ENCODE assay signal across 15 mouse cellular contexts in the genomic region with DNA sequence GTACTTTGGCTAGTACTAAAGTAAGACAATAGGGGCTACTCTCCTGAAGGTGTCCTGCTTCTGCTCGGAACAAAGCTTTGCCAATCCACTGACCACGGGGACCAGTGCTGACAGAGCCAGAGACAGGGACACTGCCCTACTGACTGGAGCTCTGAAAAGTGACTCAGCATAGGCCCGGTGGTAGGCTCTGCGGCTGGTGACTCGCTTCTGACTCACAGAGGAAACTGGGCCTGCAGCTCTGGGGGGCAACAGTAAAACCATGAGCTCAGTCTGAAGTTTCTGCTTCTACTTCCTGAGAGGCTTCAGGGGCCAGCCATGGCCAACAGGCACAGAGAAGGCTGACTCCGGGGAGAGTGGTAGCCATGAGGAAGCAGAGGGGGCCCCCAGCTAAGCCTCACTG. TPM values are rescaled to one million over a fixed set of nuclear protein-coding genes. Genes with fewer than 3 reads are reported as not detected.
DNase-seq lines count a peak whose midpoint lies in the region; ATAC-seq and TF ChIP-seq lines count a peak whose summit lies in the region.
"Had no signal": no experiment of that assay in that cellular context is flagged by ENCODE, and none has a peak within 500 bp of the region (broad histone marks: within the 10 kb centered on the region; RNA-seq: fewer than 3 reads in every experiment).

No protein-coding gene starts in this region.

- peak; percentile 71 for DNase-seq in midbrain, embryonic 11.5 days (ENCODE audit: low spot score, missing footprints)
- no peak for DNase-seq in midbrain, postnatal 0 days (ENCODE audit: low spot score)
- peak; percentile 81 for DNase-seq in CH12.LX (ENCODE audit: extremely low read depth)
- DNase-seq in hindbrain, postnatal 0 days (ENCODE audit: low spot score) = no peak
- DNase-seq in lung, adult 2 months = no peak
- no peak for DNase-seq in gastrocnemius, postnatal 36 days
- DNase-seq: cerebellum, adult 9-11 months; kidney, adult 9 months; right cerebral cortex, postnatal 25 days had no signal

- H3K9me3 ChIP-seq in midbrain, embryonic 11.5 days (ENCODE audit: control insufficient read depth, low read length) = no peaks in the 10 kb centered on the region
- H3K9me3 ChIP-seq in midbrain, postnatal 0 days (ENCODE audit: low read length) = no peaks in the 10 kb centered on the region
- H3K9me3 ChIP-seq in CH12.LX (replicated peaks; ENCODE audit: low read length) = no peaks in the 10 kb centered on the region
- no peaks in the 10 kb centered on the region for H3K9me3 ChIP-seq in hindbrain, postnatal 0 days (ENCODE audit: low read length)
- H3K9me3 ChIP-seq: forebrain, embryonic 15.5 days; heart, embryonic 15.5 days had no signal

- no peak overlapping the region for H3K4me3 ChIP-seq in midbrain, embryonic 11.5 days (ENCODE audit: low read depth, low read length)
- H3K4me3 ChIP-seq in midbrain, postnatal 0 days (ENCODE audit: low read depth, low read length) = no peak overlapping the region
- H3K4me3 ChIP-seq in CH12.LX (replicated peaks in 1 of 3; ENCODE audit: low read depth in 2 of 3, low read length in 2 of 3, poor library complexity in 1 of 3) = peak overlapping the region in 1 of 3 experiments; percentile 45
- H3K4me3 ChIP-seq in embryonic fibroblast, embryonic 13.5 days (ENCODE audit: insufficient read depth, low read length) = no peak overlapping the region
- H3K4me3 ChIP-seq in myocyte = no peak overlapping the region
- no peak overlapping the region for H3K4me3 ChIP-seq in hindbrain, postnatal 0 days (ENCODE audit: low read length)
- H3K4me3 ChIP-seq in lung, adult 2 months (replicated peaks; ENCODE audit: extremely low read depth, low read depth, low read length) = no peak overlapping the region
- H3K4me3 ChIP-seq: forebrain, embryonic 15.5 days; heart, embryonic 15.5 days had no signal

- TF ChIP-seq RAD21 in CH12.LX (IDR thresholded peaks at IDR 0.05; ENCODE audit: low read depth, low read length) = no peak

- no peak for ATAC-seq in midbrain, embryonic 11.5 days (ENCODE audit: low FRiP score)
- ATAC-seq in midbrain, postnatal 0 days (ENCODE audit: low FRiP score) = no peak
- ATAC-seq in hindbrain, postnatal 0 days = no peak
- ATAC-seq: forebrain, embryonic 15.5 days; midbrain, embryonic 16.5 days had no signal

- H3K4me2 ChIP-seq in midbrain, embryonic 11.5 days = no peak overlapping the region
- no peak overlapping the region for H3K4me2 ChIP-seq in midbrain, postnatal 0 days (ENCODE audit: low read depth, low read length, poor library complexity, severe bottlenecking)
- no peak overlapping the region for H3K4me2 ChIP-seq in CH12.LX (ENCODE audit: insufficient read depth, low read depth, poor library complexity, severe bottlenecking)
- peak overlapping the region; percentile 63 for H3K4me2 ChIP-seq in myocyte (ENCODE audit: low read depth)
- no peak overlapping the region for H3K4me2 ChIP-seq in hindbrain, postnatal 0 days (ENCODE audit: low read depth, low read length)
- H3K4me2 ChIP-seq: forebrain, embryonic 15.5 days; heart, embryonic 15.5 days had no signal

- H3K27ac ChIP-seq in midbrain, embryonic 11.5 days (ENCODE audit: low read depth, low read length) = no peak overlapping the region
- H3K27ac ChIP-seq in midbrain, postnatal 0 days (ENCODE audit: low read depth, low read length) = no peak overlapping the region
- peak overlapping the region; percentile 99 for H3K27ac ChIP-seq in CH12.LX (ENCODE audit: insufficient read depth, low read depth)
- peak overlapping the region; percentile 94 for H3K27ac ChIP-seq in embryonic fibroblast, embryonic 13.5 days (ENCODE audit: insufficient read depth, low read length)
- H3K27ac ChIP-seq in hindbrain, postnatal 0 days = no peak overlapping the region
- H3K27ac ChIP-seq: forebrain, embryonic 15.5 days; heart, embryonic 15.5 days had no signal

- no peaks in the 10 kb centered on the region for H3K4me1 ChIP-seq in midbrain, embryonic 11.5 days (ENCODE audit: control insufficient read depth, insufficient read depth, low read length)
- H3K4me1 ChIP-seq in midbrain, postnatal 0 days (ENCODE audit: insufficient read depth, low read length) = no peaks in the 10 kb centered on the region
- H3K4me1 ChIP-seq in CH12.LX (ENCODE audit: control insufficient read depth in 1 of 2, insufficient read depth in 2 of 2) = peaks cover 55 to 85% of the 10 kb centered on the region in 2 experiments
- peaks cover 11% of the 10 kb centered on the region for H3K4me1 ChIP-seq in embryonic fibroblast, embryonic 13.5 days (ENCODE audit: control insufficient read depth, insufficient read depth, low read length)
- no peaks in the 10 kb centered on the region for H3K4me1 ChIP-seq in hindbrain, postnatal 0 days (ENCODE audit: insufficient read depth, low read length)
- no peaks in the 10 kb centered on the region for H3K4me1 ChIP-seq in lung, adult 2 months (ENCODE audit: control insufficient read depth, insufficient read depth, low read length)
- H3K4me1 ChIP-seq: forebrain, embryonic 15.5 days; heart, embryonic 15.5 days had no signal

- H3K9ac ChIP-seq in midbrain, embryonic 11.5 days (ENCODE audit: low read length) = no peak overlapping the region
- no peak overlapping the region for H3K9ac ChIP-seq in midbrain, postnatal 0 days (replicated peaks; ENCODE audit: low read length, poor library complexity, severe bottlenecking)
- H3K9ac ChIP-seq in CH12.LX (ENCODE audit: insufficient read depth, low read depth) = peak overlapping the region; percentile 23
- no peak overlapping the region for H3K9ac ChIP-seq in hindbrain, postnatal 0 days (replicated peaks; ENCODE audit: low read length)
- H3K9ac ChIP-seq: forebrain, embryonic 15.5 days; heart, embryonic 15.5 days had no signal

- 59% methylated on average over 6 of the region's 6 CpGs for WGBS in midbrain, embryonic 11.5 days
- WGBS in midbrain, postnatal 0 days = 70% methylated on average over 6 of the region's 6 CpGs
- WGBS in hindbrain, postnatal 0 days = 65% methylated on average over 6 of the region's 6 CpGs
- 51% methylated on average over 6 of the region's 6 CpGs for WGBS in lung, adult 2 months

- peak; percentile 35; the same call in 1 of the 2 replicates for TF ChIP-seq EP300 in CH12.LX (IDR thresholded peaks at IDR 0.05; ENCODE audit: low read length)

- in situ Hi-C loops in CH12.LX (cut with MboI; ENCODE audit: low pct_ligation_motif_present, low pct_unique_long_range_greater_than_20kb, low sequenced_read_pairs) = no loop called here

- peak; percentile 43; the same call in 1 of the 2 replicates for TF ChIP-seq POLR2A in CH12.LX (IDR thresholded peaks at IDR 0.05; ENCODE audit: low read depth, low read length)
- TF ChIP-seq POLR2A in embryonic fibroblast, embryonic 13.5 days (IDR thresholded peaks at IDR 0.05; ENCODE audit: low read depth, low read length) = peak; percentile 50; the same call in 1 of the 2 replicates
- TF ChIP-seq POLR2A in myocyte (IDR thresholded peaks at IDR 0.05; ENCODE audit: insufficient read length, low read depth) = no peak
- no peak for TF ChIP-seq POLR2A in lung, adult 2 months (IDR thresholded peaks at IDR 0.05; ENCODE audit: borderline replicate concordance, extremely low read depth, low read depth, low read length)

- dilution Hi-C loops in CH12.LX (cut with MboI; ENCODE audit: extremely low pct_ligation_motif_present, extremely low pct_unique_long_range_greater_than_20kb, low sequenced_read_pairs) = no loop called here

- H3K27me3 ChIP-seq in midbrain, embryonic 11.5 days (ENCODE audit: control insufficient read depth, insufficient read depth, low read length) = peaks cover 2% of the 10 kb centered on the region; the same call in 1 of the 2 replicates
- H3K27me3 ChIP-seq in midbrain, postnatal 0 days (ENCODE audit: insufficient read depth, low read length) = 0 out of 2 replicates have a peak, but pooled peaks cover 3% of the 10 kb centered on the region
- no peaks in the 10 kb centered on the region for H3K27me3 ChIP-seq in CH12.LX (replicated peaks)
- H3K27me3 ChIP-seq in myocyte (ENCODE audit: control insufficient read depth, insufficient read depth, insufficient read length) = no peaks in the 10 kb centered on the region
- no peaks in the 10 kb centered on the region for H3K27me3 ChIP-seq in hindbrain, postnatal 0 days (ENCODE audit: insufficient read depth, low read length)

- intact Hi-C loops in gastrocnemius, postnatal 36 days (cut with DNase I) = loop anchor here (2.0 kb wide), 1 partner anchor 91 kb away; no protein-coding TSS in a partner anchor

- no peaks in the 10 kb centered on the region for H3K79me2 ChIP-seq in CH12.LX (replicated peaks; ENCODE audit: control insufficient read depth, extremely low read depth, insufficient read depth, poor library complexity, severe bottlenecking)
- no peaks in the 10 kb centered on the region for H3K79me2 ChIP-seq in myocyte (ENCODE audit: control insufficient read depth, insufficient read depth)

- H3ac ChIP-seq in myocyte (ENCODE audit: control insufficient read depth, insufficient read length) = no peak overlapping the region

- no peaks in the 10 kb centered on the region for H3K36me3 ChIP-seq in midbrain, embryonic 11.5 days (ENCODE audit: control insufficient read depth, insufficient read depth, low read length)
- no peaks in the 10 kb centered on the region for H3K36me3 ChIP-seq in midbrain, postnatal 0 days (ENCODE audit: insufficient read depth, low read length)
- H3K36me3 ChIP-seq in CH12.LX (replicated peaks in 1 of 2; ENCODE audit: control insufficient read depth in 1 of 2, insufficient read depth in 1 of 2, low read length in 1 of 2) (no peaks in the 10 kb centered on the region), myocyte (ENCODE audit: control insufficient read depth, insufficient read depth) (no peaks in the 10 kb centered on the region)
- H3K36me3 ChIP-seq in hindbrain, postnatal 0 days (ENCODE audit: insufficient read depth, low read length) = no peaks in the 10 kb centered on the region
- H3K36me3 ChIP-seq: forebrain, embryonic 15.5 days; heart, embryonic 15.5 days had no signal

- no peak for TF ChIP-seq CTCF in midbrain, postnatal 0 days (IDR thresholded peaks at IDR 0.05)
- TF ChIP-seq CTCF in CH12.LX (conservative IDR thresholded peaks at IDR 0.05 in 1 of 2, IDR thresholded peaks at IDR 0.05 in 1 of 2; ENCODE audit: low read depth in 2 of 2, low read length in 2 of 2) = no peak
- TF ChIP-seq CTCF in embryonic fibroblast, embryonic 13.5 days (IDR thresholded peaks at IDR 0.05; ENCODE audit: borderline replicate concordance, insufficient read depth, low read length) = no peak
- TF ChIP-seq CTCF in hindbrain, postnatal 0 days (IDR thresholded peaks at IDR 0.05; ENCODE audit: low read depth) = no peak
- TF ChIP-seq CTCF in lung, adult 2 months (IDR thresholded peaks at IDR 0.05; ENCODE audit: insufficient read depth, low read length) = no peak

RNA-seq across cellular contexts. Expression of gene 6430531B16Rik, which starts 7.1 kb away (rescaled TPM):
- 0.34 and 1.2 TPM in 2 replicates for polyA plus RNA-seq in midbrain, embryonic 11.5 days (2014; fragmentation: Nextera tagmentation; extraction: Ambion mirVana)
- total RNA-seq in midbrain, postnatal 0 days (2014; rRNA removed) = 1.0 and 1.6 TPM in 2 replicates
- 1.5 and 1.6 TPM in 2 replicates for polyA plus RNA-seq in midbrain, postnatal 0 days (2015; fragmentation: Nextera tagmentation; extraction: Ambion mirVana)
- total RNA-seq in CH12.LX (2012; rRNA removed) (0.13 and 0.38 TPM in 2 replicates), CH12.LX (2014; rRNA removed) (not detected in 2 replicates)
- polyA plus RNA-seq in CH12.LX (2012; ENCODE audit: insufficient read length, low read depth) (0.21 and 0.33 TPM in 2 replicates), myocyte (2012; fragmentation: generic; extraction: Trizol) (0.13 TPM)
- polyA plus RNA-seq in embryonic fibroblast, embryonic 13.5 days (2011; ENCODE audit: insufficient read length, low read depth, missing spikeins) = not detected in 2 replicates
- total RNA-seq in hindbrain, postnatal 0 days (2014; rRNA removed) = 2.9 TPM in 1 of 2 replicates, not detected in the other
- 1.3 and 1.8 TPM in 2 replicates for polyA plus RNA-seq in hindbrain, postnatal 0 days (2015; fragmentation: Nextera tagmentation; extraction: Ambion mirVana)
- polyA plus RNA-seq in lung, adult 2 months (2012; rRNA removed) = 5.6 and 6.8 TPM in 2 replicates
- total RNA-seq in gastrocnemius, postnatal 36 days (2021) = not detected
- polyA plus RNA-seq: heart, embryonic 15.5 days had no signal

RNA-seq across cellular contexts. Expression of gene Adam8, which starts 20.9 kb away (rescaled TPM):
- polyA plus RNA-seq in midbrain, embryonic 11.5 days (2014; fragmentation: Nextera tagmentation; extraction: Ambion mirVana) = 1.8 TPM in 2 replicates
- total RNA-seq in midbrain, postnatal 0 days (2014; rRNA removed) = 1.2 and 2.7 TPM in 2 replicates
- polyA plus RNA-seq in midbrain, postnatal 0 days (2015; fragmentation: Nextera tagmentation; extraction: Ambion mirVana) = 0.42 and 0.53 TPM in 2 replicates
- total RNA-seq in CH12.LX (2012; rRNA removed) = 61.4 and 63.7 TPM in 2 replicates
- total RNA-seq in CH12.LX (2014; rRNA removed) = 46.5 and 51.0 TPM in 2 replicates
- 43.7 and 46.3 TPM in 2 replicates for polyA plus RNA-seq in CH12.LX (2012; ENCODE audit: insufficient read length, low read depth)
- 9.0 and 17.4 TPM in 2 replicates for polyA plus RNA-seq in embryonic fibroblast, embryonic 13.5 days (2011; ENCODE audit: insufficient read length, low read depth, missing spikeins)
- polyA plus RNA-seq in myocyte (2012; fragmentation: generic; extraction: Trizol) = 2.3 TPM
- 1.7 and 2.2 TPM in 2 replicates for total RNA-seq in hindbrain, postnatal 0 days (2014; rRNA removed)
- polyA plus RNA-seq in hindbrain, postnatal 0 days (2015; fragmentation: Nextera tagmentation; extraction: Ambion mirVana) = 0.48 and 0.57 TPM in 2 replicates
- 19.2 and 21.2 TPM in 2 replicates for polyA plus RNA-seq in lung, adult 2 months (2012; rRNA removed)
- under 1 TPM; 0.74 to 0.89 TPM for total RNA-seq in gastrocnemius, postnatal 36 days (2021)

RNA-seq across cellular contexts. Expression of gene Utf1, which starts 27.8 kb away (rescaled TPM):
- not detected in 2 replicates for polyA plus RNA-seq in midbrain, embryonic 11.5 days (2014; fragmentation: Nextera tagmentation; extraction: Ambion mirVana)
- total RNA-seq in midbrain, postnatal 0 days (2014; rRNA removed) = not detected in 2 replicates
- polyA plus RNA-seq in midbrain, postnatal 0 days (2015; fragmentation: Nextera tagmentation; extraction: Ambion mirVana) = not detected in 2 replicates
- total RNA-seq in CH12.LX (2012; rRNA removed) (not detected in 2 replicates), CH12.LX (2014; rRNA removed) (not detected in 2 replicates)
- polyA plus RNA-seq in CH12.LX (2012; ENCODE audit: insufficient read length, low read depth) (not detected in 2 replicates), myocyte (2012; fragmentation: generic; extraction: Trizol) (not detected)
- polyA plus RNA-seq in embryonic fibroblast, embryonic 13.5 days (2011; ENCODE audit: insufficient read length, low read depth, missing spikeins) = not detected in 2 replicates
- total RNA-seq in hindbrain, postnatal 0 days (2014; rRNA removed) = not detected in 2 replicates
- not detected in 2 replicates for polyA plus RNA-seq in hindbrain, postnatal 0 days (2015; fragmentation: Nextera tagmentation; extraction: Ambion mirVana)
- polyA plus RNA-seq in lung, adult 2 months (2012; rRNA removed) = 0.09 TPM in 1 of 2 replicates, not detected in the other
- not detected for total RNA-seq in gastrocnemius, postnatal 36 days (2021)
- total RNA-seq: left cerebral cortex, postnatal 25 days had no signal
- polyA plus RNA-seq: forebrain, embryonic 15.5 days; heart, embryonic 15.5 days; midbrain, embryonic 16.5 days had no signal

Comparison
In these comparisons a context has a peak if more than half of its experiments do, and no peak if none do; other contexts are left out.
1. DNase-seq: peak in midbrain, embryonic 11.5 days (single experiment) and CH12.LX (single experiment); none in midbrain, postnatal 0 days (single experiment), hindbrain, postnatal 0 days (single experiment), lung, adult 2 months (single experiment) and gastrocnemius, postnatal 36 days (0 of 2).
2. H3K27ac ChIP-seq: peak in CH12.LX (single experiment) and embryonic fibroblast, embryonic 13.5 days (single experiment); none in midbrain, embryonic 11.5 days (single experiment), midbrain, postnatal 0 days (single experiment) and hindbrain, postnatal 0 days (single experiment).
3. POLR2A ChIP-seq: peak in CH12.LX (single experiment) and embryonic fibroblast, embryonic 13.5 days (single experiment); none in myocyte (single experiment) and lung, adult 2 months (single experiment).